ENCODE assay signal across 27 mouse cellular contexts in genomic region chr6:85355753-85356152, GRCm38 (mm10). TPM values are rescaled to one million over a fixed set of nuclear protein-coding genes. Genes with fewer than 3 reads are reported as not detected.
DNase-seq lines count a peak whose midpoint lies in the region; ATAC-seq and TF ChIP-seq lines count a peak whose summit lies in the region.
"Had no signal": no experiment of that assay in that cellular context is flagged by ENCODE, and none has a peak within 500 bp of the region (broad histone marks: within the 10 kb centered on the region; RNA-seq: fewer than 3 reads in every experiment).

No protein-coding gene starts in this region.

- no peaks in the 10 kb centered on the region for H3K79me2 ChIP-seq in MEL (ENCODE audit: control insufficient read depth, insufficient read depth, low read length, poor library complexity)

- TF ChIP-seq CTCF in MEL (IDR thresholded peaks at IDR 0.05 in 2 of 3, conservative IDR thresholded peaks at IDR 0.05 in 1 of 3; ENCODE audit: control insufficient read depth in 1 of 3, insufficient read depth in 1 of 3, low read depth in 2 of 3, low read length in 3 of 3, poor library complexity in 1 of 3, severe bottlenecking in 1 of 3), result no peak

- 94% methylated on average over 2 of the region's 2 CpGs for WGBS in heart, embryonic 11.5 days (ENCODE audit: insufficient replicate concordance)
- WGBS in heart, embryonic 16.5 days, result 86% methylated on average over 2 of the region's 2 CpGs
- 95% methylated on average over 2 of the region's 2 CpGs for WGBS in hindbrain, embryonic 13.5 days

- no peak overlapping the region for H3K4me3 ChIP-seq in heart, embryonic 11.5 days (ENCODE audit: low read depth, low read length)
- no peak overlapping the region for H3K4me3 ChIP-seq in heart, embryonic 16.5 days (ENCODE audit: low read length)
- H3K4me3 ChIP-seq in MEL (ENCODE audit: control insufficient read depth in 1 of 2, insufficient read depth in 1 of 2, low read depth in 2 of 2, low read length in 2 of 2), result no peak overlapping the region
- no peak overlapping the region for H3K4me3 ChIP-seq in hindbrain, embryonic 13.5 days
- H3K4me3 ChIP-seq: erythroblast, embryonic 14.5 days; hindbrain, embryonic 15.5 days; kidney, embryonic 15.5 days; midbrain, embryonic 10.5 days; midbrain, embryonic 15.5 days; neural tube, embryonic 13.5 days had no signal

- peak in 1 of 2 experiments; percentile 47; a peak in 1 of 4 replicates for TF ChIP-seq EP300 in MEL (IDR thresholded peaks at IDR 0.05; ENCODE audit: low read depth in 1 of 2, low read length in 2 of 2)

- peaks cover 21% of the 10 kb centered on the region for H3K4me1 ChIP-seq in heart, embryonic 11.5 days (ENCODE audit: control insufficient read depth, insufficient read depth, low read length)
- peaks cover 28% of the 10 kb centered on the region for H3K4me1 ChIP-seq in heart, embryonic 16.5 days (ENCODE audit: control insufficient read depth, insufficient read depth, low read length)
- peaks cover 6 to 28% of the 10 kb centered on the region in 2 experiments for H3K4me1 ChIP-seq in MEL (ENCODE audit: control insufficient read depth in 1 of 2, insufficient read depth in 2 of 2, low read length in 2 of 2)
- H3K4me1 ChIP-seq in hindbrain, embryonic 13.5 days (replicated peaks), result peaks cover 7% of the 10 kb centered on the region; the same call in 1 of the 2 replicates
- H3K4me1 ChIP-seq: hindbrain, embryonic 15.5 days; midbrain, embryonic 10.5 days; neural tube, embryonic 13.5 days had no signal

- 0 out of 2 replicates have a peak overlapping the region, but pooled peaks have one; percentile 67 for H3K27ac ChIP-seq in heart, embryonic 11.5 days (ENCODE audit: low read depth, low read length)
- H3K27ac ChIP-seq in heart, embryonic 16.5 days (ENCODE audit: low read length), result peak overlapping the region; percentile 86
- peak overlapping the region; percentile 36 for H3K27ac ChIP-seq in MEL (ENCODE audit: control insufficient read depth, low read depth, low read length)
- no peak overlapping the region for H3K27ac ChIP-seq in hindbrain, embryonic 13.5 days
- H3K27ac ChIP-seq: hindbrain, embryonic 15.5 days; liver, embryonic 14.5 days; midbrain, embryonic 10.5 days; midbrain, embryonic 15.5 days; neural tube, embryonic 13.5 days had no signal

- DNase-seq in heart, postnatal 4 days, result no peak
- DNase-seq in heart, postnatal 14 days, result no peak
- peak; percentile 34 for DNase-seq in MEL (ENCODE audit: low read depth, low spot score)
- no peak for DNase-seq in cerebellum, adult 18-20 months
- DNase-seq: adrenal gland, postnatal 25 days; cerebellum, adult 2 months; cerebellum, postnatal 14 days; forebrain, postnatal 0 days; gastrocnemius, postnatal 14 days; kidney, adult 18-20 months; kidney, postnatal 25 days; liver; lung, embryonic 14.5 days; lung, postnatal 14 days; thymus, postnatal 4 days had no signal

- H3K4me2 ChIP-seq in heart, embryonic 11.5 days, result no peak overlapping the region
- no peak overlapping the region for H3K4me2 ChIP-seq in heart, embryonic 16.5 days (ENCODE audit: low read depth, low read length)
- no peak overlapping the region for H3K4me2 ChIP-seq in hindbrain, embryonic 13.5 days
- H3K4me2 ChIP-seq: hindbrain, embryonic 15.5 days; kidney, embryonic 15.5 days; lung, embryonic 14.5 days; midbrain, embryonic 15.5 days; neural tube, embryonic 13.5 days had no signal

- H3K9me3 ChIP-seq in heart, embryonic 11.5 days (replicated peaks; ENCODE audit: control insufficient read depth, low read length), result no peaks in the 10 kb centered on the region
- H3K9me3 ChIP-seq in heart, embryonic 16.5 days (replicated peaks; ENCODE audit: control insufficient read depth, low read length), result no peaks in the 10 kb centered on the region
- H3K9me3 ChIP-seq in MEL (replicated peaks; ENCODE audit: insufficient read depth, low read length), result no peaks in the 10 kb centered on the region
- no peaks in the 10 kb centered on the region for H3K9me3 ChIP-seq in hindbrain, embryonic 13.5 days
- H3K9me3 ChIP-seq: G1E; hindbrain, embryonic 15.5 days; kidney, embryonic 15.5 days; midbrain, embryonic 10.5 days; midbrain, embryonic 15.5 days; neural tube, embryonic 13.5 days had no signal

- no peaks in the 10 kb centered on the region for H3K36me3 ChIP-seq in heart, embryonic 11.5 days (ENCODE audit: control insufficient read depth, insufficient read depth, low read length)
- no peaks in the 10 kb centered on the region for H3K36me3 ChIP-seq in heart, embryonic 16.5 days (ENCODE audit: control insufficient read depth, insufficient read depth)
- peaks cover 0 to 19% of the 10 kb centered on the region in 2 experiments; a peak in 2 of 4 replicates for H3K36me3 ChIP-seq in MEL (ENCODE audit: control insufficient read depth in 1 of 2, insufficient read depth in 2 of 2, low read length in 2 of 2)
- no peaks in the 10 kb centered on the region for H3K36me3 ChIP-seq in hindbrain, embryonic 13.5 days
- H3K36me3 ChIP-seq: G1E; hindbrain, embryonic 15.5 days; kidney, embryonic 15.5 days; midbrain, embryonic 10.5 days; midbrain, embryonic 15.5 days; neural tube, embryonic 13.5 days had no signal

- TF ChIP-seq POLR2A in MEL (IDR thresholded peaks at IDR 0.05; ENCODE audit: control insufficient read depth in 1 of 2, insufficient read depth in 1 of 2, low read depth in 1 of 2, low read length in 2 of 2, poor library complexity in 1 of 2), result no peak

- TF ChIP-seq RAD21 in MEL (IDR thresholded peaks at IDR 0.05; ENCODE audit: low read depth, low read length), result no peak

- no peak overlapping the region; the same call in 1 of the 2 replicates for H3K9ac ChIP-seq in heart, embryonic 11.5 days (ENCODE audit: low read depth, low read length)
- H3K9ac ChIP-seq in heart, embryonic 16.5 days (ENCODE audit: low read length), result no peak overlapping the region; the same call in 1 of the 2 replicates
- no peak overlapping the region for H3K9ac ChIP-seq in MEL (ENCODE audit: control insufficient read depth, low read depth, low read length, poor library complexity, severe bottlenecking)
- H3K9ac ChIP-seq in hindbrain, embryonic 13.5 days, result no peak overlapping the region
- H3K9ac ChIP-seq: forebrain, postnatal 0 days; hindbrain, embryonic 15.5 days; kidney, embryonic 15.5 days; liver, embryonic 14.5 days; lung, embryonic 14.5 days; midbrain, embryonic 15.5 days; neural tube, embryonic 13.5 days had no signal

- ATAC-seq in heart, embryonic 11.5 days (replicated peaks; ENCODE audit: insufficient number of reproducible peaks, low FRiP score, low TSS enrichment), result no peak
- no peak for ATAC-seq in heart, embryonic 16.5 days (replicated peaks; ENCODE audit: extremely low read depth, insufficient read depth, low FRiP score)
- 0 out of 2 replicates have a peak, but pooled peaks have one; percentile 14 for ATAC-seq in megakaryocyte progenitor cell, adult 5-6 weeks (replicated peaks; ENCODE audit: poor library complexity)
- no peak for ATAC-seq in hindbrain, embryonic 13.5 days (ENCODE audit: low FRiP score)
- ATAC-seq: forebrain, postnatal 0 days; midbrain, embryonic 15.5 days had no signal

- H3K27me3 ChIP-seq in heart, embryonic 11.5 days (ENCODE audit: control insufficient read depth, insufficient read depth, low read length), result no peaks in the 10 kb centered on the region
- H3K27me3 ChIP-seq in heart, embryonic 16.5 days (ENCODE audit: control insufficient read depth, insufficient read depth, low read length), result no peaks in the 10 kb centered on the region
- H3K27me3 ChIP-seq in MEL (ENCODE audit: control insufficient read depth in 1 of 2, insufficient read depth in 2 of 2, low read length in 2 of 2), result no peaks in the 10 kb centered on the region
- no peaks in the 10 kb centered on the region for H3K27me3 ChIP-seq in hindbrain, embryonic 13.5 days
- H3K27me3 ChIP-seq: hindbrain, embryonic 15.5 days; kidney, embryonic 15.5 days; midbrain, embryonic 15.5 days; neural tube, embryonic 13.5 days had no signal

- intact Hi-C loops in heart, postnatal 14 days (cut with DNase I), result no loop called here

TF ChIP-seq in MEL, 35 proteins besides CTCF, POLR2A, EP300 and RAD21 (continues in another document):
- TF ChIP-seq MYB (IDR thresholded peaks at IDR 0.05; ENCODE audit: low read depth, low read length), result no peak
- no peak for TF ChIP-seq KAT2A (conservative IDR thresholded peaks at IDR 0.05; ENCODE audit: low read depth, low read length)
- TF ChIP-seq ZNF384 (IDR thresholded peaks at IDR 0.05; ENCODE audit: low read depth, low read length), result 0 out of 2 replicates have a peak, but pooled peaks have one; percentile 24
- TF ChIP-seq MAFK (IDR thresholded peaks at IDR 0.05; ENCODE audit: borderline replicate concordance, low read depth, low read length), result no peak
- no peak for TF ChIP-seq MAX (IDR thresholded peaks at IDR 0.05; ENCODE audit: low read length)
- no peak for TF ChIP-seq GABPA (IDR thresholded peaks at IDR 0.05; ENCODE audit: low read depth, low read length)
- TF ChIP-seq POLR2AphosphoS2 (IDR thresholded peaks at IDR 0.05; ENCODE audit: low read length), result no peak
- TF ChIP-seq ELF1 (IDR thresholded peaks at IDR 0.05; ENCODE audit: low read depth, low read length), result no peak
- TF ChIP-seq TBP (IDR thresholded peaks at IDR 0.05; ENCODE audit: low read depth, low read length), result no peak

RNA-seq across cellular contexts. Expression of gene Rab11fip5, which starts 18.7 kb away (rescaled TPM):
- 16.1 and 17.5 TPM in 2 replicates for polyA plus RNA-seq in heart, embryonic 11.5 days (2014; fragmentation: Nextera tagmentation; extraction: Ambion mirVana)
- total RNA-seq in heart, postnatal 4 days (2021), result 10 to 100 TPM; 74.7 to 79.8 TPM
- polyA plus RNA-seq in heart, embryonic 16.5 days (2015; fragmentation: Nextera tagmentation; extraction: Ambion mirVana), result 42.1 and 51.9 TPM in 2 replicates
- 10 to 100 TPM; 53.9 to 54.0 TPM for total RNA-seq in heart, postnatal 14 days (2021)
- 3.1 and 3.3 TPM in 2 replicates for total RNA-seq in MEL (2012; rRNA removed)
- polyA plus RNA-seq in MEL (2012; ENCODE audit: insufficient read depth in 1 of 2, insufficient read length in 2 of 2, low read depth in 1 of 2, low replicate concordance in 2 of 2, missing spikeins in 1 of 2), result 1 to 10 TPM in 1 of 2 experiments, not detected in 1; 8.5 TPM
- total RNA-seq in megakaryocyte progenitor cell, adult 5-6 weeks (2015), result 4.2 and 4.4 TPM in 2 replicates
- total RNA-seq in megakaryocyte progenitor cell, adult 5-6 weeks (2017), result 3.1 and 5.5 TPM in 2 replicates
- polyA plus RNA-seq in hindbrain, embryonic 13.5 days (2015; fragmentation: Nextera tagmentation; extraction: Ambion mirVana), result 13.7 and 14.8 TPM in 2 replicates
- polyA plus RNA-seq: G1E had no signal

RNA-seq across cellular contexts. Expression of gene Sfxn5, which starts 22.5 kb away (rescaled TPM):
- 3.6 and 5.6 TPM in 2 replicates for polyA plus RNA-seq in heart, embryonic 11.5 days (2014; fragmentation: Nextera tagmentation; extraction: Ambion mirVana)
- total RNA-seq in heart, postnatal 4 days (2021), result 1 to 10 TPM; 3.0 to 3.6 TPM
- polyA plus RNA-seq in heart, embryonic 16.5 days (2015; fragmentation: Nextera tagmentation; extraction: Ambion mirVana), result 3.2 and 4.9 TPM in 2 replicates
- 1 to 10 TPM; 3.9 to 5.7 TPM for total RNA-seq in heart, postnatal 14 days (2021)
- total RNA-seq in MEL (2012; rRNA removed), result 1.8 and 2.0 TPM in 2 replicates
- polyA plus RNA-seq in MEL (2012; ENCODE audit: insufficient read depth in 1 of 2, insufficient read length in 2 of 2, low read depth in 1 of 2, low replicate concordance in 2 of 2, missing spikeins in 1 of 2), result 1 to 10 TPM in 1 of 2 experiments, not detected in 1; 3.0 TPM
- 1.1 and 2.7 TPM in 2 replicates for total RNA-seq in megakaryocyte progenitor cell, adult 5-6 weeks (2015)
- 1.7 and 2.3 TPM in 2 replicates for total RNA-seq in megakaryocyte progenitor cell, adult 5-6 weeks (2017)
- 18.3 and 19.6 TPM in 2 replicates for polyA plus RNA-seq in hindbrain, embryonic 13.5 days (2015; fragmentation: Nextera tagmentation; extraction: Ambion mirVana)

Comparison
In these comparisons a context has a peak if more than half of its experiments do, and no peak if none do; other contexts are left out.
1. RNA of gene Rab11fip5, which starts 18.7 kb away (total RNA-seq): 74.7 to 79.8 TPM in heart, postnatal 4 days and 53.9 to 54.0 TPM in heart, postnatal 14 days; 3.1 to 5.5 TPM in megakaryocyte progenitor cell, adult 5-6 weeks and 3.1 to 3.3 TPM in MEL; every median in the first group is over 4 times any median in the second.